Mouse (Mus musculus): ENCODE results near the gene Dcx.

The Dcx gene

DNA sequence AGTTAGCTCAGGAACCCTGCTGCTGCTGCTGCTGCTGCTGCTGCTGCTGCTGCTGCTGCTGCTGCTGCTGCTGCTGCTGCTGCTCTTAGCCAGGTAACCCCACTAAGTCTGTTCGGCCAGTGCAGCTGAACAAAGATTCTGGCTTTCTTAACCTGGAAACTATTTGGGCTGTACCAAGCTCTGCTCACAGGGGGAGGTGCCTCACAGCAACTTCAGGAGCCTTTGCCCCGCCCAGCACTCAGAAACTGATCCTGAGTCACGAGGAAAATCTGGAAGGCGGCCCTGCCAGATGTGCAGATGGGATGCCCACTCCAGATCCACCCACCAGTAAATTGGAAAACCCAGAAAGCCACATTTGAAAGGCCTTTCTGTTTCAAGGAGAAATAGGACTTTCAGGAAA lies 105.9 kb downstream of the Dcx start, which contains the start of gene Capn6:
Capn6 (minus strand) TSS at position 203 of the 400 bp plus-strand sequence.
- DNase-seq (ENCODE audit: low spot score) = no peak

DNA sequence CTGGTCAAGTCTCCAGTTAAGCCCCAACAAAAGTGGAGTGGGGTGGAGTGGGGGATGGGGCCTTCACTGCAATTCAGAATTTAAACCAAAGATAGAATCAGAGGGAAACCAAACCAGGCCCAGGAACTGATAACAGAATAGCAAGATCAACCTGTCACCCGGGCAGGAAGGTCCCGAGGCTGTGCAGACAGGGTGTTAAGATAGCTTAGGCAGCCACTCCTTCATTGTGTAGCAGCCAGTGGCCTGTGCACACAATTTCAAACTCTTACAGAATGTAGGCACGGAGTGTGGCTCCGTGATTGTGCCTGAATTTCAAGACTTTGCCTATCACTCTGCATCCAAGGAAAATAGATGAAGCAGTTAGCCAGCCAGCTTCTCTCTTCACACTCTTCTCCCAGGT lies 106.6 kb downstream of the Dcx start:
- no peak for DNase-seq (ENCODE audit: low spot score)

DNA sequence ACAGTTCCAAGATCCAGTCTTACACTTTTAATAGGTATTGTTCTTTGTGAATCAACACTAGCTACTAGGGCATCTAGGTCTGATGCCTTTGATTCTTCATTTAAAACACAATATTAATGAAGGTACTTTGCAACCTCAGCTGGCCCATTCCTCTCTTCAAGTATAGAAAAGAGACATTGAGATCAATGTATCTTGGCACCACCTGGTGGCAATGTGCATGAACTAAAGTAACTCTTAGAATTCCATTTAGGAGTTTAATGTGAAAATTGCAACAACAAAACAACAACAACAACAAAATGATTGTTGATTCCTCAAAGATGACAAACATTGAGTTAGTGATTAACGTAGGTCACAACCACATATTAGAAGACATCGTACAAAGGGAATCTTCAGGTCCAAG lies 114.2 kb downstream of the Dcx start:
- no peak for DNase-seq (ENCODE audit: low spot score)

DNA sequence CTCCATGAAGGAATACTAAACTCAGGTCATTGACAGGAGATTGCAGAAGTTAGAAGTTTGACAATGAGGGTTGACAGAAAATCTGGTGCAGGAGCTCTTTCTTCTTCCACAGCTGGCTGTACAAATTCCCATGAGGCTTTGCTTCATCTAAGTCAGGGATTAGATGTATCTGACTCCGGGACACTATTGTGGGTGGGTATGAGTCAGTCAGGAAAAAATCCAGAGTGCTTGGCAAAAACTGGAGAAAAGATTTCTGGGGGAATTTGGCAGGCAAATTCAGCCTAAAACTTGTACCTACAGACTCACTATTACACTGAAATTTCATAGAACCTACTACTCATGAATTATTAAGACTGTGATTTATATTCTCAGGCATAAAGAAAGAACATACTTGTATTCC lies 117.2 kb downstream of the Dcx start:
- no peak for DNase-seq (ENCODE audit: low spot score)
